Mouse (Mus musculus) hindbrain, embryonic 11.5 days (tissue): ENCODE results near the gene Xdh. TPM values are rescaled to one million over a fixed set of nuclear protein-coding genes. Genes with fewer than 3 reads are reported as not detected.

Experiments
- polyA plus RNA-seq: library from polyadenylated mRNA; unstranded; fragments of >200 nt; fragmentation: Nextera tagmentation; extraction: Ambion mirVana; gene quantifications from 2 replicates; pipeline ENCODE4 v1.2.1, GENCODE M21; 2014

Gene Xdh
- polyA plus RNA-seq, 1 experiment from 2014 or later: 0.48 TPM

Other genes starting within 250 kb of the Xdh start
- 5.1 TPM in 2 replicates for gene Galnt14, start 239.7 kb downstream of the Xdh start, polyA plus RNA-seq
- gene Ehd3, start 146.1 kb downstream of the Xdh start, polyA plus RNA-seq: 7.0 and 8.3 TPM in 2 replicates
- not detected in 2 replicates for gene Srd5a2, start 97.7 kb upstream of the Xdh start, polyA plus RNA-seq